Mouse (Mus musculus) limb, embryonic 12.5 days (tissue): ENCODE measurements around the gene Dusp6. TPM values are rescaled to one million over a fixed set of nuclear protein-coding genes. Genes with fewer than 3 reads are reported as not detected.
A peak's percentile ranks its signal among the peaks of the same experiment; 100 is the strongest.

Experiments
- ATAC-seq: fragments of 200-750 bp; cut with Nextera tagmentation; 2 replicates; pipeline ENCODE4 v1.8.0; 2017; ENCODE audit warnings: low read depth, moderate TSS enrichment; ENCODE audit not compliant: insufficient number of reproducible peaks, insufficient read depth, low FRiP score, low TSS enrichment
- H3K27ac ChIP-seq: fragments of 300-500 bp; sonication (generic); 2 replicates; pipeline ENCODE4 v1.5.1; 2016; ENCODE audit warnings: mild to moderate bottlenecking, moderate library complexity
- H3K27me3 ChIP-seq: fragments of 300-500 bp; sonication (generic); 2 replicates; pipeline ENCODE4 v1.6.1; 2016; ENCODE audit warnings: mild to moderate bottlenecking, moderate library complexity
- H3K36me3 ChIP-seq: fragments of 300-500 bp; sonication (generic); 2 replicates; pipeline ENCODE4 v1.6.1; 2016; ENCODE audit warnings: mild to moderate bottlenecking, moderate library complexity
- H3K4me1 ChIP-seq: fragments of 300-500 bp; sonication (generic); replicated peaks from 2 replicates; pipeline ENCODE4 v1.6.1; 2016
- H3K4me2 ChIP-seq: fragments of 300-500 bp; sonication (generic); 2 replicates; pipeline ENCODE4 v1.6.1; 2016; ENCODE audit warnings: mild to moderate bottlenecking, moderate library complexity
- H3K4me3 ChIP-seq: fragments of 300-500 bp; sonication (generic); replicated peaks from 2 replicates; pipeline ENCODE4 v1.5.1; 2016; ENCODE audit warnings: mild to moderate bottlenecking
- H3K9ac ChIP-seq: fragments of 300-500 bp; sonication (generic); replicated peaks from 2 replicates; pipeline ENCODE4 v1.6.1; 2016; ENCODE audit warnings: mild to moderate bottlenecking, moderate library complexity
- H3K9me3 ChIP-seq: fragments of 300-500 bp; sonication (generic); 2 replicates; pipeline ENCODE4 v1.6.1; 2016; ENCODE audit warnings: mild to moderate bottlenecking, moderate library complexity
- WGBS: fragments of 180-500 bp; shearing (Covaris S2); methylation state at CpG from one replicate; pipeline ENCODE4 v1.1.7; 2016; 5-methylcytosine and 5-hydroxymethylcytosine counted together
- polyA plus RNA-seq: library from polyadenylated mRNA; unstranded; fragments of >200 nt; fragmentation: Nextera tagmentation; extraction: Ambion mirVana; gene quantifications from 2 replicates; pipeline ENCODE4 v1.2.1, GENCODE M21; 2016

Gene Dusp6
- polyA plus RNA-seq, 1 experiment from 2014 or later: 117 TPM

- peak; percentile 53; the same call in 1 of the 2 replicates for ATAC-seq
- peak overlapping the region; percentile 45 for H3K4me2 ChIP-seq
- H3K4me3 ChIP-seq: 0 out of 2 replicates have a peak overlapping the region, but pooled peaks have one; percentile 1
- peak overlapping the region; percentile 75 for H3K27ac ChIP-seq
- H3K4me1 ChIP-seq: peaks cover 15% of the 10 kb centered on the region
- H3K9ac ChIP-seq: no peak overlapping the region
- no peaks in the 10 kb centered on the region for H3K36me3 ChIP-seq
- no peaks in the 10 kb centered on the region; the same call in 1 of the 2 replicates for H3K27me3 ChIP-seq
- 7% methylated on average over 18 of the region's 18 CpGs for WGBS
- no peaks in the 10 kb centered on the region for H3K9me3 ChIP-seq
These were observed 35.6 kb downstream of the Dusp6 start for GRCm38 (mm10) chr10:99298328-99299295.

- no peaks in the 10 kb centered on the region; the same call in 1 of the 2 replicates for H3K27me3 ChIP-seq
- peak overlapping the region; percentile 75 for H3K27ac ChIP-seq
- no peak overlapping the region for H3K9ac ChIP-seq
- peak overlapping the region; percentile 45 for H3K4me2 ChIP-seq
- H3K9me3 ChIP-seq: no peaks in the 10 kb centered on the region
- peaks cover 15% of the 10 kb centered on the region for H3K4me1 ChIP-seq
- peak overlapping the region; percentile 1; the same call in 1 of the 2 replicates for H3K4me3 ChIP-seq
- peak; percentile 64; the same call in 1 of the 2 replicates for ATAC-seq
- no peaks in the 10 kb centered on the region for H3K36me3 ChIP-seq
- 3% methylated on average over 9 of the region's 9 CpGs for WGBS
These were observed 36.3 kb downstream of the Dusp6 start for GRCm38 (mm10) chr10:99299303-99299702.

- 55% methylated on average over 4 of the region's 4 CpGs for WGBS
- Histone ChIP-seq H3K4me2 (no peak overlapping the region), H3K4me3 (no peak overlapping the region), H3K9ac (no peak overlapping the region), H3K27me3 (no peaks in the 10 kb centered on the region; the same call in 1 of the 2 replicates), H3K36me3 (no peaks in the 10 kb centered on the region), H3K4me1 (peaks cover 15% of the 10 kb centered on the region), H3K27ac (no peak overlapping the region), H3K9me3 (no peaks in the 10 kb centered on the region)
- no peak for ATAC-seq
These were observed 39.0 kb downstream of the Dusp6 start for GRCm38 (mm10) chr10:99302051-99302450.

- Histone ChIP-seq H3K4me1 (no peaks in the 10 kb centered on the region), H3K4me3 (no peak overlapping the region), H3K27ac (no peak overlapping the region), H3K4me2 (no peak overlapping the region), H3K9me3 (no peaks in the 10 kb centered on the region), H3K36me3 (no peaks in the 10 kb centered on the region), H3K9ac (no peak overlapping the region), H3K27me3 (no peaks in the 10 kb centered on the region)
- ATAC-seq: no peak
- 94% methylated on average over 4 of the region's 4 CpGs for WGBS
These were observed 45.8 kb downstream of the Dusp6 start for GRCm38 (mm10) chr10:99308837-99309236.

GRCm38 (mm10) chr10:99309617-99310016 is 46.6 kb downstream of the Dusp6 start:
- no peak for ATAC-seq
- H3K27ac ChIP-seq: no peak overlapping the region
- 80% methylated on average over 9 of the region's 9 CpGs for WGBS

GRCm38 (mm10) chr10:99310204-99310603 is 47.2 kb downstream of the Dusp6 start:
- Histone ChIP-seq H3K36me3 (no peaks in the 10 kb centered on the region), H3K4me1 (no peaks in the 10 kb centered on the region), H3K4me2 (no peak overlapping the region), H3K27me3 (no peaks in the 10 kb centered on the region), H3K9ac (no peak overlapping the region), H3K4me3 (no peak overlapping the region), H3K9me3 (no peaks in the 10 kb centered on the region), H3K27ac (no peak overlapping the region)
- ATAC-seq: no peak
- 83% methylated on average over 10 of the region's 10 CpGs for WGBS

More at GRCm38 (mm10) chr10:99309617-99310016, 46.6 kb downstream of the Dusp6 start:
- Histone ChIP-seq H3K4me3 (no peak overlapping the region), H3K36me3 (no peaks in the 10 kb centered on the region), H3K27me3 (no peaks in the 10 kb centered on the region), H3K9ac (no peak overlapping the region), H3K4me1 (no peaks in the 10 kb centered on the region), H3K9me3 (no peaks in the 10 kb centered on the region), H3K4me2 (no peak overlapping the region)

- Histone ChIP-seq H3K9ac (no peak overlapping the region), H3K36me3 (no peaks in the 10 kb centered on the region), H3K27me3 (no peaks in the 10 kb centered on the region), H3K4me2 (no peak overlapping the region), H3K4me3 (no peak overlapping the region), H3K27ac (no peak overlapping the region), H3K9me3 (no peaks in the 10 kb centered on the region), H3K4me1 (no peaks in the 10 kb centered on the region)
- 78% methylated on average over 1 of the region's 1 CpGs for WGBS
- ATAC-seq: no peak
These were observed 48.9 kb downstream of the Dusp6 start for GRCm38 (mm10) chr10:99311956-99312355.

GRCm38 (mm10) chr10:99314366-99314765 is 51.3 kb downstream of the Dusp6 start:
- Histone ChIP-seq H3K4me1 (no peaks in the 10 kb centered on the region), H3K9me3 (no peaks in the 10 kb centered on the region), H3K9ac (no peak overlapping the region), H3K27me3 (no peaks in the 10 kb centered on the region), H3K36me3 (no peaks in the 10 kb centered on the region), H3K27ac (no peak overlapping the region), H3K4me3 (no peak overlapping the region), H3K4me2 (no peak overlapping the region)
- 73% methylated on average over 7 of the region's 7 CpGs for WGBS
- no peak for ATAC-seq

- no peak overlapping the region for H3K4me3 ChIP-seq
- no peaks in the 10 kb centered on the region for H3K4me1 ChIP-seq
- no peaks in the 10 kb centered on the region for H3K36me3 ChIP-seq
- H3K9me3 ChIP-seq: no peaks in the 10 kb centered on the region
- no peak overlapping the region for H3K27ac ChIP-seq
- no peak overlapping the region for H3K9ac ChIP-seq
- no peaks in the 10 kb centered on the region for H3K27me3 ChIP-seq
- no peak for ATAC-seq
- no peak overlapping the region for H3K4me2 ChIP-seq
These were observed 54.0 kb downstream of the Dusp6 start for GRCm38 (mm10) chr10:99317057-99317456.
